Mouse (Mus musculus): ENCODE measurements around the gene Aqp7. TPM values are rescaled to one million over a fixed set of nuclear protein-coding genes. Genes with fewer than 3 reads are reported as not detected.

The Aqp7 gene
- polyA plus RNA-seq, 1 experiment from 2014 or later: 0.10 TPM

- TF ChIP-seq EP300 (IDR thresholded peaks at IDR 0.05) (no peak), CTCF (IDR thresholded peaks at IDR 0.05) (no peak)
- Histone ChIP-seq H3K4me2 (replicated peaks; ENCODE audit: low read depth, low read length) (no peak overlapping the region), H3K9ac (replicated peaks; ENCODE audit: low read depth) (no peak overlapping the region), H3K27ac (ENCODE audit: low read length) (no peak overlapping the region), H3K9me3 (ENCODE audit: low read length) (no peaks in the 10 kb centered on the region), H3K4me1 (ENCODE audit: insufficient read depth, low read depth, low read length) (no peaks in the 10 kb centered on the region), H3K36me3 (ENCODE audit: insufficient read depth, low read length) (peaks cover 10% of the 10 kb centered on the region; the same call in 1 of the 2 replicates), H3K4me3 (ENCODE audit: low read depth, low read length) (no peak overlapping the region), H3K27me3 (replicated peaks; ENCODE audit: insufficient read depth, low read length) (no peaks in the 10 kb centered on the region)
- 66% methylated on average over 8 of the region's 8 CpGs for WGBS
- ATAC-seq (no peak), DNase-seq (ENCODE audit: low spot score) (no peak)
Observed at GRCm38 (mm10) chr4:41026086-41026787, 21.7 kb downstream of the Aqp7 start.

- DNase-seq (ENCODE audit: low spot score) (no peak), ATAC-seq (no peak)
- H3K36me3 ChIP-seq (ENCODE audit: insufficient read depth, low read length): peaks cover 21% of the 10 kb centered on the region; the same call in 1 of the 2 replicates
- TF ChIP-seq CTCF (IDR thresholded peaks at IDR 0.05): peak; percentile 32
- no peak for TF ChIP-seq EP300 (IDR thresholded peaks at IDR 0.05)
- no peak overlapping the region for H3K9ac ChIP-seq (replicated peaks; ENCODE audit: low read depth)
- WGBS: 89% methylated on average over 5 of the region's 5 CpGs
- no peaks in the 10 kb centered on the region for H3K9me3 ChIP-seq (ENCODE audit: low read length)
- no peaks in the 10 kb centered on the region for H3K4me1 ChIP-seq (ENCODE audit: insufficient read depth, low read depth, low read length)
- H3K27ac ChIP-seq (ENCODE audit: low read length): no peak overlapping the region
- no peaks in the 10 kb centered on the region for H3K27me3 ChIP-seq (replicated peaks; ENCODE audit: insufficient read depth, low read length)
- no peak overlapping the region for H3K4me2 ChIP-seq (replicated peaks; ENCODE audit: low read depth, low read length)
- H3K4me3 ChIP-seq (ENCODE audit: low read depth, low read length): no peak overlapping the region
Observed at GRCm38 (mm10) chr4:41021094-41021493, 26.8 kb downstream of the Aqp7 start.

GRCm38 (mm10) chr4:41015798-41016197 is 32.1 kb downstream of the Aqp7 start:
- Histone ChIP-seq H3K27me3 (replicated peaks; ENCODE audit: insufficient read depth, low read length) (no peaks in the 10 kb centered on the region), H3K27ac (ENCODE audit: low read length) (no peak overlapping the region), H3K9ac (replicated peaks; ENCODE audit: low read depth) (no peak overlapping the region), H3K4me1 (ENCODE audit: insufficient read depth, low read depth, low read length) (no peaks in the 10 kb centered on the region), H3K4me3 (ENCODE audit: low read depth, low read length) (no peak overlapping the region), H3K4me2 (replicated peaks; ENCODE audit: low read depth, low read length) (no peak overlapping the region), H3K36me3 (ENCODE audit: insufficient read depth, low read length) (peaks cover 25% of the 10 kb centered on the region; the same call in 1 of the 2 replicates), H3K9me3 (ENCODE audit: low read length) (no peaks in the 10 kb centered on the region)
- DNase-seq (ENCODE audit: low spot score) (no peak), ATAC-seq (no peak)
- WGBS: 94% methylated on average over 5 of the region's 5 CpGs
- TF ChIP-seq EP300 (IDR thresholded peaks at IDR 0.05) (no peak), CTCF (IDR thresholded peaks at IDR 0.05) (no peak)

GRCm38 (mm10) chr4:41013351-41013750 is 34.6 kb downstream of the Aqp7 start:
- Histone ChIP-seq H3K4me2 (replicated peaks; ENCODE audit: low read depth, low read length) (no peak overlapping the region), H3K9ac (replicated peaks; ENCODE audit: low read depth) (no peak overlapping the region), H3K9me3 (ENCODE audit: low read length) (no peaks in the 10 kb centered on the region), H3K4me1 (ENCODE audit: insufficient read depth, low read depth, low read length) (no peaks in the 10 kb centered on the region), H3K36me3 (ENCODE audit: insufficient read depth, low read length) (peaks cover 34% of the 10 kb centered on the region; the same call in 1 of the 2 replicates), H3K27ac (ENCODE audit: low read length) (no peak overlapping the region), H3K27me3 (replicated peaks; ENCODE audit: insufficient read depth, low read length) (no peaks in the 10 kb centered on the region), H3K4me3 (ENCODE audit: low read depth, low read length) (no peak overlapping the region)
- ATAC-seq (no peak), DNase-seq (ENCODE audit: low spot score) (no peak)
- 81% methylated on average over 3 of the region's 3 CpGs for WGBS
- TF ChIP-seq EP300 (IDR thresholded peaks at IDR 0.05) (no peak), CTCF (IDR thresholded peaks at IDR 0.05) (no peak)

GRCm38 (mm10) chr4:41000842-41001639 is 46.9 kb downstream of the Aqp7 start:
- ATAC-seq: no peak
- H3K27ac ChIP-seq (ENCODE audit: low read length): no peak overlapping the region
- TF ChIP-seq EP300 (IDR thresholded peaks at IDR 0.05) (no peak), CTCF (IDR thresholded peaks at IDR 0.05) (peak; percentile 19; the same call in 1 of the 2 replicates)
- no peak overlapping the region for H3K4me3 ChIP-seq (ENCODE audit: low read depth, low read length)
- H3K4me1 ChIP-seq (ENCODE audit: insufficient read depth, low read depth, low read length): no peaks in the 10 kb centered on the region
- no peaks in the 10 kb centered on the region for H3K9me3 ChIP-seq (ENCODE audit: low read length)
- no peak overlapping the region for H3K4me2 ChIP-seq (replicated peaks; ENCODE audit: low read depth, low read length)
- no peak for DNase-seq (ENCODE audit: low spot score)
- WGBS: 85% methylated on average over 9 of the region's 9 CpGs
- no peak overlapping the region for H3K9ac ChIP-seq (replicated peaks; ENCODE audit: low read depth)
- H3K27me3 ChIP-seq (replicated peaks; ENCODE audit: insufficient read depth, low read length): no peaks in the 10 kb centered on the region
- peaks cover 77% of the 10 kb centered on the region for H3K36me3 ChIP-seq (ENCODE audit: insufficient read depth, low read length)

- H3K4me2 ChIP-seq (replicated peaks; ENCODE audit: low read depth, low read length): no peak overlapping the region
- H3K9ac ChIP-seq (replicated peaks; ENCODE audit: low read depth): no peak overlapping the region
- WGBS: 71% methylated on average over 1 of the region's 1 CpGs
- no peak overlapping the region for H3K4me3 ChIP-seq (ENCODE audit: low read depth, low read length)
- no peak overlapping the region for H3K27ac ChIP-seq (ENCODE audit: low read length)
- no peaks in the 10 kb centered on the region for H3K9me3 ChIP-seq (ENCODE audit: low read length)
- no peaks in the 10 kb centered on the region for H3K4me1 ChIP-seq (ENCODE audit: insufficient read depth, low read depth, low read length)
- no peaks in the 10 kb centered on the region for H3K27me3 ChIP-seq (replicated peaks; ENCODE audit: insufficient read depth, low read length)
- ATAC-seq (no peak), DNase-seq (ENCODE audit: low spot score) (no peak)
- no peak for TF ChIP-seq EP300 (IDR thresholded peaks at IDR 0.05)
- no peak for TF ChIP-seq CTCF (IDR thresholded peaks at IDR 0.05)
- H3K36me3 ChIP-seq (ENCODE audit: insufficient read depth, low read length): peaks cover 82% of the 10 kb centered on the region
Observed at GRCm38 (mm10) chr4:41000271-41000670, 47.7 kb downstream of the Aqp7 start.
